Mouse (Mus musculus) kidney, postnatal 14 days (tissue): ENCODE results near the gene Syt16.

Experiments used
- DNase-seq: peaks from one replicate; pipeline ENCODE4 v3.0.0; 2022; ENCODE audit warnings: mixed read lengths

Gene Syt16

GRCm38 (mm10) chr12:74109462-74110068 lies 112.1 kb downstream of the Syt16 start:
- DNase-seq, result no peak

- no peak for DNase-seq
Measured at GRCm38 (mm10) chr12:74116825-74117224, 119.4 kb downstream of the Syt16 start.

GRCm38 (mm10) chr12:74125796-74126195 lies 128.3 kb downstream of the Syt16 start:
- DNase-seq, result no peak

GRCm38 (mm10) chr12:74128229-74128628 lies 130.8 kb downstream of the Syt16 start:
- no peak for DNase-seq

GRCm38 (mm10) chr12:74131790-74132189 lies 134.3 kb downstream of the Syt16 start:
- no peak for DNase-seq

GRCm38 (mm10) chr12:74142147-74142546 lies 144.7 kb downstream of the Syt16 start:
- DNase-seq, result no peak

GRCm38 (mm10) chr12:74144385-74144784 lies 146.9 kb downstream of the Syt16 start:
- DNase-seq, result no peak

GRCm38 (mm10) chr12:74160791-74161190 lies 163.3 kb downstream of the Syt16 start:
- no peak for DNase-seq

GRCm38 (mm10) chr12:74163080-74163479 lies 165.6 kb downstream of the Syt16 start:
- DNase-seq, result no peak

GRCm38 (mm10) chr12:74171257-74171656 lies 173.8 kb downstream of the Syt16 start:
- no peak for DNase-seq

- no peak for DNase-seq
Measured at GRCm38 (mm10) chr12:74173902-74174301, 176.4 kb downstream of the Syt16 start.

- DNase-seq, result no peak
Measured at GRCm38 (mm10) chr12:74184596-74184995, 187.1 kb downstream of the Syt16 start.

GRCm38 (mm10) chr12:74188243-74188785 lies 190.9 kb downstream of the Syt16 start:
- no peak for DNase-seq

GRCm38 (mm10) chr12:74188815-74189214 lies 191.4 kb downstream of the Syt16 start:
- DNase-seq, result no peak

GRCm38 (mm10) chr12:74189840-74190239 lies 192.4 kb downstream of the Syt16 start:
- DNase-seq, result no peak

GRCm38 (mm10) chr12:74190297-74190696 lies 192.8 kb downstream of the Syt16 start:
- DNase-seq, result no peak

GRCm38 (mm10) chr12:74192552-74192951 lies 195.1 kb downstream of the Syt16 start:
- no peak for DNase-seq

- DNase-seq, result no peak
Measured at GRCm38 (mm10) chr12:74201410-74201809, 203.9 kb downstream of the Syt16 start.

- no peak for DNase-seq
Measured at GRCm38 (mm10) chr12:74202431-74203042, 205.1 kb downstream of the Syt16 start.

- DNase-seq, result no peak
Measured at GRCm38 (mm10) chr12:74212156-74212555, 214.7 kb downstream of the Syt16 start.

- DNase-seq, result no peak
Measured at GRCm38 (mm10) chr12:74216103-74216728, 218.8 kb downstream of the Syt16 start.

GRCm38 (mm10) chr12:74219909-74220308 lies 222.4 kb downstream of the Syt16 start:
- no peak for DNase-seq

- no peak for DNase-seq
Measured at GRCm38 (mm10) chr12:74220651-74221050, 223.2 kb downstream of the Syt16 start.

- DNase-seq, result no peak
Measured at GRCm38 (mm10) chr12:74230808-74231207, 233.3 kb downstream of the Syt16 start.
